Mouse (Mus musculus) stomach, embryonic 14.5 days (tissue): Measurements from ENCODE around the gene Miga2. TPM values are rescaled to one million over a fixed set of nuclear protein-coding genes. Genes with fewer than 3 reads are reported as not detected.

ENCODE experiments used
- ATAC-seq: fragments of 200-750 bp; cut with Nextera tagmentation; 2 replicates; pipeline ENCODE4 v1.8.0; 2017; ENCODE audit warnings: low read depth, moderate TSS enrichment; ENCODE audit not compliant: insufficient number of reproducible peaks, insufficient read depth, low FRiP score
- H3K27ac ChIP-seq: fragments of 300-500 bp; sonication (generic); 2 replicates; pipeline ENCODE4 v1.5.1; 2014; ENCODE audit warnings: mild to moderate bottlenecking, low read length, moderate library complexity, mixed read lengths
- H3K27me3 ChIP-seq: fragments of 300-500 bp; sonication (generic); 2 replicates; pipeline ENCODE4 v1.6.1; 2014; ENCODE audit warnings: low read length, control low read depth, mixed read lengths; ENCODE audit not compliant: control insufficient read depth, insufficient read depth
- H3K36me3 ChIP-seq: fragments of 300-500 bp; sonication (generic); 2 replicates; pipeline ENCODE4 v1.6.1; 2014; ENCODE audit warnings: mild to moderate bottlenecking, control low read depth, low read length, moderate library complexity, mixed read lengths; ENCODE audit not compliant: control insufficient read depth, insufficient read depth
- H3K4me1 ChIP-seq: fragments of 300-500 bp; sonication (generic); 2 replicates; pipeline ENCODE4 v1.6.1; 2014; ENCODE audit warnings: low read length, control low read depth, mixed read lengths; ENCODE audit not compliant: control insufficient read depth, insufficient read depth
- H3K4me2 ChIP-seq: fragments of 300-500 bp; sonication (generic); replicated peaks from 2 replicates; pipeline ENCODE4 v1.6.1; 2014; ENCODE audit warnings: low read depth, low read length, control low read depth
- H3K4me3 ChIP-seq: fragments of 300-500 bp; sonication (generic); 2 replicates; pipeline ENCODE4 v1.5.1; 2014; ENCODE audit warnings: low read depth, low read length, control low read depth
- H3K9ac ChIP-seq: fragments of 300-500 bp; sonication (generic); replicated peaks from 2 replicates; pipeline ENCODE4 v1.6.1; 2014; ENCODE audit warnings: low read depth, mild to moderate bottlenecking, control low read depth, low read length, moderate library complexity, mixed read lengths
- H3K9me3 ChIP-seq: fragments of 300-500 bp; sonication (generic); 2 replicates; pipeline ENCODE4 v1.6.1; 2016; ENCODE audit warnings: low read depth, low read length, control low read depth; ENCODE audit not compliant: control insufficient read depth
- WGBS: fragments of 180-500 bp; shearing (Covaris S2); extraction: QIAGEN DNeasy Blood & Tissue Kit; methylation state at CpG from one replicate; pipeline ENCODE4 v1.1.7; 2014; 5-methylcytosine and 5-hydroxymethylcytosine counted together
- polyA plus RNA-seq: library from polyadenylated mRNA; unstranded; fragments of >200 nt; fragmentation: Nextera tagmentation; extraction: Ambion mirVana; gene quantifications from 2 replicates; pipeline ENCODE4 v1.2.1, GENCODE M21; 2014

The Miga2 gene
- polyA plus RNA-seq = 21.2 and 21.7 TPM in 2 replicates

GRCm38 (mm10) chr2:30363773-30364650 is at the start of gene Miga2:
TSS of gene Miga2 (plus strand) at chr2:30364233.
- Histone ChIP-seq H3K9me3 (no peaks in the 10 kb centered on the region), H3K4me1 (peaks cover 10% of the 10 kb centered on the region; the same call in 1 of the 2 replicates), H3K27ac (peak within 1 kb of the TSS; percentile 63; the same call in 1 of the 2 replicates), H3K4me3 (peak within 1 kb of the TSS; percentile 95), H3K4me2 (peak within 1 kb of the TSS; percentile 91), H3K36me3 (peaks cover 15% of the 10 kb centered on the region), H3K27me3 (no peaks in the 10 kb centered on the region), H3K9ac (peak within 1 kb of the TSS; percentile 82)
- ATAC-seq = peak; percentile 99
- under 1% methylated on average over 54 of the region's 54 CpGs for WGBS

- Histone ChIP-seq H3K27ac (no peak overlapping the region), H3K36me3 (peaks cover 83% of the 10 kb centered on the region), H3K27me3 (no peaks in the 10 kb centered on the region), H3K4me1 (no peaks in the 10 kb centered on the region), H3K9ac (no peak overlapping the region), H3K9me3 (no peaks in the 10 kb centered on the region), H3K4me2 (no peak overlapping the region), H3K4me3 (no peak overlapping the region)
- WGBS = 92% methylated on average over 4 of the region's 4 CpGs
- ATAC-seq = no peak
These were observed 47.9 kb upstream of the Miga2 start for GRCm38 (mm10) chr2:30316136-30316535.

GRCm38 (mm10) chr2:30316955-30317354 is 47.1 kb upstream of the Miga2 start:
- no peaks in the 10 kb centered on the region for H3K4me1 ChIP-seq
- no peak overlapping the region for H3K4me2 ChIP-seq
- no peak overlapping the region for H3K9ac ChIP-seq
- WGBS = 91% methylated on average over 5 of the region's 5 CpGs
- no peaks in the 10 kb centered on the region for H3K9me3 ChIP-seq
- H3K27me3 ChIP-seq = no peaks in the 10 kb centered on the region
- H3K4me3 ChIP-seq = no peak overlapping the region
- no peak for ATAC-seq
- H3K27ac ChIP-seq = no peak overlapping the region
- H3K36me3 ChIP-seq = peaks cover 84% of the 10 kb centered on the region

- 81% methylated on average over 4 of the region's 4 CpGs for WGBS
- no peaks in the 10 kb centered on the region for H3K27me3 ChIP-seq
- H3K4me1 ChIP-seq = no peaks in the 10 kb centered on the region
- H3K9me3 ChIP-seq = no peaks in the 10 kb centered on the region
- H3K27ac ChIP-seq = no peak overlapping the region
- H3K36me3 ChIP-seq = peaks cover 79% of the 10 kb centered on the region
- no peak overlapping the region for H3K4me2 ChIP-seq
- H3K9ac ChIP-seq = no peak overlapping the region
- no peak for ATAC-seq
- no peak overlapping the region for H3K4me3 ChIP-seq
These were observed 44.8 kb upstream of the Miga2 start for GRCm38 (mm10) chr2:30319260-30319659.

GRCm38 (mm10) chr2:30323111-30323510 is 40.9 kb upstream of the Miga2 start:
- no peaks in the 10 kb centered on the region for H3K4me1 ChIP-seq
- no peak overlapping the region for H3K4me3 ChIP-seq
- no peak overlapping the region for H3K9ac ChIP-seq
- no peaks in the 10 kb centered on the region for H3K27me3 ChIP-seq
- 91% methylated on average over 7 of the region's 7 CpGs for WGBS
- H3K9me3 ChIP-seq = no peaks in the 10 kb centered on the region
- peaks cover 80% of the 10 kb centered on the region for H3K36me3 ChIP-seq
- no peak overlapping the region for H3K27ac ChIP-seq
- H3K4me2 ChIP-seq = no peak overlapping the region
- ATAC-seq = no peak

- whole genome bisulfite sequencing = 93% methylated on average over 5 of the region's 5 CpGs
These were observed 38.7 kb upstream of the Miga2 start for GRCm38 (mm10) chr2:30325296-30325695.

GRCm38 (mm10) chr2:30327276-30327675 is 36.8 kb upstream of the Miga2 start:
- H3K9ac ChIP-seq = no peak overlapping the region
- WGBS = 91% methylated on average over 7 of the region's 7 CpGs
- no peak overlapping the region for H3K27ac ChIP-seq
- H3K27me3 ChIP-seq = no peaks in the 10 kb centered on the region
- no peaks in the 10 kb centered on the region for H3K9me3 ChIP-seq
- no peak for ATAC-seq
- peaks cover 72% of the 10 kb centered on the region for H3K36me3 ChIP-seq
- no peaks in the 10 kb centered on the region for H3K4me1 ChIP-seq
- H3K4me3 ChIP-seq = no peak overlapping the region
- no peak overlapping the region for H3K4me2 ChIP-seq

More at GRCm38 (mm10) chr2:30325296-30325695, 38.7 kb upstream of the Miga2 start:
- no peaks in the 10 kb centered on the region for H3K27me3 ChIP-seq
- H3K9ac ChIP-seq = no peak overlapping the region
- ATAC-seq = no peak
- no peak overlapping the region for H3K27ac ChIP-seq
- H3K9me3 ChIP-seq = no peaks in the 10 kb centered on the region
- H3K4me3 ChIP-seq = no peak overlapping the region
- H3K36me3 ChIP-seq = peaks cover 79% of the 10 kb centered on the region
- H3K4me1 ChIP-seq = no peaks in the 10 kb centered on the region
- no peak overlapping the region for H3K4me2 ChIP-seq

- Histone ChIP-seq H3K36me3 (peaks cover 76% of the 10 kb centered on the region), H3K4me2 (no peak overlapping the region), H3K9ac (no peak overlapping the region), H3K4me1 (no peaks in the 10 kb centered on the region), H3K27ac (no peak overlapping the region), H3K9me3 (no peaks in the 10 kb centered on the region), H3K27me3 (no peaks in the 10 kb centered on the region), H3K4me3 (no peak overlapping the region)
- WGBS = 89% methylated on average over 3 of the region's 3 CpGs
- no peak for ATAC-seq
These were observed 35.2 kb upstream of the Miga2 start for GRCm38 (mm10) chr2:30328791-30329190.
